Mouse (Mus musculus) hindbrain, embryonic 11.5 days (tissue): ENCODE data around the gene Mbnl2. TPM values are rescaled to one million over a fixed set of nuclear protein-coding genes. Genes with fewer than 3 reads are reported as not detected.

Experiments
- ATAC-seq: fragments of 200-750 bp; cut with Nextera tagmentation; 2 replicates; pipeline ENCODE4 v1.8.0; 2017; ENCODE audit warnings: mild to moderate bottlenecking, moderate TSS enrichment, moderate library complexity; ENCODE audit not compliant: low FRiP score
- DNase-seq: peaks from one replicate; pipeline ENCODE4 v3.0.0-alpha.2; 2015; ENCODE audit warnings: low spot score
- H3K27ac ChIP-seq: fragments of 300-500 bp; sonication (generic); 2 replicates; pipeline ENCODE4 v1.5.1; 2014; ENCODE audit warnings: mild to moderate bottlenecking, low read depth, low read length
- H3K27me3 ChIP-seq: fragments of 300-500 bp; sonication (generic); 2 replicates; pipeline ENCODE4 v1.6.1; 2014; ENCODE audit warnings: mild to moderate bottlenecking, low read length, moderate library complexity, mixed read lengths; ENCODE audit not compliant: control insufficient read depth, insufficient read depth
- H3K36me3 ChIP-seq: fragments of 300-500 bp; sonication (generic); 2 replicates; pipeline ENCODE4 v1.6.1; 2014; ENCODE audit warnings: mild to moderate bottlenecking, low read length, moderate library complexity, mixed read lengths; ENCODE audit not compliant: control insufficient read depth, insufficient read depth
- H3K4me1 ChIP-seq: fragments of 300-500 bp; sonication (generic); replicated peaks from 2 replicates; pipeline ENCODE4 v1.6.1; 2014; ENCODE audit warnings: low read length, mixed read lengths; ENCODE audit not compliant: control insufficient read depth, insufficient read depth
- H3K4me2 ChIP-seq: fragments of 300-500 bp; sonication (generic); replicated peaks from 2 replicates; pipeline ENCODE4 v1.6.1; 2014; ENCODE audit warnings: mild to moderate bottlenecking, low read depth, low read length
- H3K4me3 ChIP-seq: fragments of 300-500 bp; sonication (generic); 2 replicates; pipeline ENCODE4 v1.5.1; 2014; ENCODE audit warnings: low read depth, low read length
- H3K9ac ChIP-seq: fragments of 300-500 bp; sonication (generic); 2 replicates; pipeline ENCODE4 v1.6.1; 2014; ENCODE audit warnings: low read depth, low read length
- H3K9me3 ChIP-seq: fragments of 300-500 bp; sonication (generic); 2 replicates; pipeline ENCODE4 v1.6.1; 2016; ENCODE audit warnings: low read length; ENCODE audit not compliant: control insufficient read depth
- WGBS: fragments of 180-500 bp; shearing (Covaris S2); extraction: QIAGEN DNeasy Blood & Tissue Kit; methylation state at CpG from one replicate; pipeline ENCODE4 v1.1.7; 2014; 5-methylcytosine and 5-hydroxymethylcytosine counted together
- polyA plus RNA-seq: library from polyadenylated mRNA; unstranded; fragments of >200 nt; fragmentation: Nextera tagmentation; extraction: Ambion mirVana; gene quantifications from 2 replicates; pipeline ENCODE4 v1.2.1, GENCODE M21; 2014

Mbnl2 gene
- polyA plus RNA-seq, 1 experiment from 2014 or later: 50.1 TPM

GRCm38 (mm10) chr14:120466816-120467215 lies 191.3 kb downstream of the Mbnl2 start:
- Histone ChIP-seq H3K36me3 (no peaks in the 10 kb centered on the region), H3K27me3 (no peaks in the 10 kb centered on the region), H3K4me3 (no peak overlapping the region), H3K9me3 (no peaks in the 10 kb centered on the region), H3K4me2 (no peak overlapping the region), H3K27ac (no peak overlapping the region), H3K9ac (no peak overlapping the region), H3K4me1 (no peaks in the 10 kb centered on the region)
- ATAC-seq: no peak
- no peak for DNase-seq
- 87% methylated on average over 4 of the region's 4 CpGs for WGBS

- WGBS: 87% methylated on average over 14 of the region's 14 CpGs
- ATAC-seq (no peak), DNase-seq (no peak)
- Histone ChIP-seq H3K9me3 (no peaks in the 10 kb centered on the region), H3K4me1 (no peaks in the 10 kb centered on the region), H3K4me3 (no peak overlapping the region), H3K36me3 (no peaks in the 10 kb centered on the region), H3K27me3 (no peaks in the 10 kb centered on the region), H3K27ac (no peak overlapping the region), H3K4me2 (no peak overlapping the region), H3K9ac (no peak overlapping the region)
Measured at GRCm38 (mm10) chr14:120469126-120469790, 193.8 kb downstream of the Mbnl2 start.

- Histone ChIP-seq H3K4me1 (no peaks in the 10 kb centered on the region), H3K4me3 (no peak overlapping the region; the same call in 1 of the 2 replicates), H3K9ac (no peak overlapping the region), H3K36me3 (no peaks in the 10 kb centered on the region), H3K27ac (no peak overlapping the region), H3K9me3 (no peaks in the 10 kb centered on the region), H3K4me2 (no peak overlapping the region), H3K27me3 (no peaks in the 10 kb centered on the region)
- 72% methylated on average over 7 of the region's 7 CpGs for WGBS
- DNase-seq: no peak
- ATAC-seq: no peak
Measured at GRCm38 (mm10) chr14:120476186-120476697, 200.8 kb downstream of the Mbnl2 start.

GRCm38 (mm10) chr14:120477288-120477981 lies 202.0 kb downstream of the Mbnl2 start:
- no peaks in the 10 kb centered on the region for H3K9me3 ChIP-seq
- no peaks in the 10 kb centered on the region for H3K36me3 ChIP-seq
- peak overlapping the region; percentile 85 for H3K9ac ChIP-seq
- WGBS: under 1% methylated on average over 46 of the region's 46 CpGs
- no peaks in the 10 kb centered on the region for H3K27me3 ChIP-seq
- ATAC-seq (peak; percentile 96), DNase-seq (peak; percentile 98)
- H3K4me2 ChIP-seq: peak overlapping the region; percentile 79
- H3K27ac ChIP-seq: peak overlapping the region; percentile 93
- H3K4me3 ChIP-seq: peak overlapping the region; percentile 79
- no peaks in the 10 kb centered on the region for H3K4me1 ChIP-seq

- DNase-seq: peak; percentile 97
- H3K27me3 ChIP-seq: no peaks in the 10 kb centered on the region
- peak within 1 kb of the TSS; percentile 85 for H3K9ac ChIP-seq
- H3K27ac ChIP-seq: peak within 1 kb of the TSS; percentile 93
- no peaks in the 10 kb centered on the region for H3K9me3 ChIP-seq
- no peaks in the 10 kb centered on the region for H3K4me1 ChIP-seq
- peak within 1 kb of the TSS; percentile 79 for H3K4me2 ChIP-seq
- no peaks in the 10 kb centered on the region for H3K36me3 ChIP-seq
- peak; percentile 89 for ATAC-seq
- under 1% methylated on average over 51 of the region's 78 CpGs for WGBS
- peak within 1 kb of the TSS; percentile 79 for H3K4me3 ChIP-seq
Measured at GRCm38 (mm10) chr14:120477982-120478568, 202.6 kb downstream of the Mbnl2 start, which contains the start of gene Rap2a. Rap2a (plus strand) TSS chr14:120478444.

GRCm38 (mm10) chr14:120478641-120479341 lies 203.3 kb downstream of the Mbnl2 start:
- no peaks in the 10 kb centered on the region for H3K4me1 ChIP-seq
- DNase-seq (no peak), ATAC-seq (no peak; the same call in 1 of the 2 replicates)
- peak overlapping the region; percentile 93 for H3K27ac ChIP-seq
- H3K4me2 ChIP-seq: peak overlapping the region; percentile 79
- WGBS: under 1% methylated on average over 59 of the region's 62 CpGs
- H3K9me3 ChIP-seq: no peaks in the 10 kb centered on the region
- H3K4me3 ChIP-seq: peak overlapping the region; percentile 79
- no peaks in the 10 kb centered on the region for H3K27me3 ChIP-seq
- no peaks in the 10 kb centered on the region for H3K36me3 ChIP-seq
- H3K9ac ChIP-seq: peak overlapping the region; percentile 85

- Histone ChIP-seq H3K9me3 (no peaks in the 10 kb centered on the region), H3K27me3 (no peaks in the 10 kb centered on the region), H3K4me2 (no peak overlapping the region), H3K4me3 (no peak overlapping the region), H3K36me3 (no peaks in the 10 kb centered on the region), H3K9ac (no peak overlapping the region), H3K27ac (no peak overlapping the region), H3K4me1 (no peaks in the 10 kb centered on the region)
- ATAC-seq (no peak), DNase-seq (no peak)
- WGBS: 85% methylated on average over 8 of the region's 8 CpGs
Measured at GRCm38 (mm10) chr14:120480341-120480900, 205.0 kb downstream of the Mbnl2 start.

GRCm38 (mm10) chr14:120480927-120481326 lies 205.5 kb downstream of the Mbnl2 start:
- no peaks in the 10 kb centered on the region for H3K36me3 ChIP-seq
- no peak overlapping the region for H3K27ac ChIP-seq
- no peak for DNase-seq
- 98% methylated on average over 4 of the region's 4 CpGs for WGBS
- ATAC-seq: no peak
- no peak overlapping the region for H3K9ac ChIP-seq
- no peaks in the 10 kb centered on the region for H3K9me3 ChIP-seq
- no peaks in the 10 kb centered on the region for H3K27me3 ChIP-seq
- H3K4me2 ChIP-seq: no peak overlapping the region
- no peak overlapping the region for H3K4me3 ChIP-seq
- no peaks in the 10 kb centered on the region for H3K4me1 ChIP-seq
